Mouse (Mus musculus) hindbrain, embryonic 13.5 days (tissue): Measurements from ENCODE around the gene Gm45785. TPM values are rescaled to one million over a fixed set of nuclear protein-coding genes. Genes with fewer than 3 reads are reported as not detected.

Source experiments
- polyA plus RNA-seq: library from polyadenylated mRNA; unstranded; fragments of >200 nt; fragmentation: Nextera tagmentation; extraction: Ambion mirVana; gene quantifications from 2 replicates; pipeline ENCODE4 v1.2.1, GENCODE M21; 2015

The Gm45785 gene
- polyA plus RNA-seq, 1 experiment from 2014 or later = 0.84 TPM

Other genes starting within 250 kb of the Gm45785 start
- not detected in 2 replicates for gene Olfr61, start 227.4 kb downstream of the Gm45785 start, polyA plus RNA-seq
- gene Olfr53, start 209.9 kb downstream of the Gm45785 start, polyA plus RNA-seq = not detected in 2 replicates
- not detected in 2 replicates for gene Olfr539, start 196.4 kb downstream of the Gm45785 start, polyA plus RNA-seq
- gene Olfr45, start 174.4 kb downstream of the Gm45785 start, polyA plus RNA-seq = not detected in 2 replicates
- gene Olfr541, start 159.1 kb downstream of the Gm45785 start, polyA plus RNA-seq = not detected in 2 replicates
- not detected in 2 replicates for gene Cyp2e1, start 92.6 kb downstream of the Gm45785 start, polyA plus RNA-seq
- 0.26 and 0.57 TPM in 2 replicates for gene Syce1, start 68.5 kb downstream of the Gm45785 start, polyA plus RNA-seq
- 24.1 and 26.6 TPM in 2 replicates for gene Zfp941, start 34.2 kb downstream of the Gm45785 start, polyA plus RNA-seq
- not detected in 2 replicates for gene Urah, start 21.3 kb downstream of the Gm45785 start, polyA plus RNA-seq
- not detected in 2 replicates for gene Scgb1c1, start 10.8 kb downstream of the Gm45785 start, polyA plus RNA-seq
- gene Odf3, start 8.5 kb downstream of the Gm45785 start, polyA plus RNA-seq = not detected in 2 replicates
- 96.7 and 98.5 TPM in 2 replicates for gene Ric8a, start 626 bp upstream of the Gm45785 start, polyA plus RNA-seq
- gene Bet1l, start 1.2 kb upstream of the Gm45785 start, polyA plus RNA-seq = 43.3 and 44.0 TPM in 2 replicates
- 278 and 284 TPM in 2 replicates for gene Psmd13, start 25.6 kb upstream of the Gm45785 start, polyA plus RNA-seq
- 41.6 and 45.3 TPM in 2 replicates for gene Sirt3, start 26.0 kb upstream of the Gm45785 start, polyA plus RNA-seq
- 0.69 TPM in 1 of 2 replicates, not detected in the other for gene Cox8b, start 44.1 kb upstream of the Gm45785 start, polyA plus RNA-seq
- gene Nlrp6, start 64.6 kb upstream of the Gm45785 start, polyA plus RNA-seq = 0.09 and 0.12 TPM in 2 replicates
- gene Pgghg, start 85.1 kb upstream of the Gm45785 start, polyA plus RNA-seq = 8.8 and 10.4 TPM in 2 replicates
- 0.36 and 1.7 TPM in 2 replicates for gene Ifitm5, start 94.0 kb upstream of the Gm45785 start, polyA plus RNA-seq
- not detected in 2 replicates for gene Gm45717, start 99.6 kb upstream of the Gm45785 start, polyA plus RNA-seq
- 211 and 226 TPM in 2 replicates for gene Ifitm2, start 99.7 kb upstream of the Gm45785 start, polyA plus RNA-seq
- gene Ifitm1, start 110.9 kb upstream of the Gm45785 start, polyA plus RNA-seq = 13.4 and 13.6 TPM in 2 replicates
- 29.0 and 29.1 TPM in 2 replicates for gene Ifitm3, start 154.4 kb upstream of the Gm45785 start, polyA plus RNA-seq
- 0.53 TPM in 2 replicates for gene Ifitm6, start 161.6 kb upstream of the Gm45785 start, polyA plus RNA-seq
- not detected in 2 replicates for gene Gm17387, start 172.8 kb upstream of the Gm45785 start, polyA plus RNA-seq
- gene B4galnt4, start 204.8 kb upstream of the Gm45785 start, polyA plus RNA-seq = 44.8 and 47.2 TPM in 2 replicates
- gene Pkp3, start 221.9 kb upstream of the Gm45785 start, polyA plus RNA-seq = 0.27 and 0.32 TPM in 2 replicates
- 1.7 and 2.9 TPM in 2 replicates for gene Sigirr, start 244.2 kb upstream of the Gm45785 start, polyA plus RNA-seq